Mouse (Mus musculus) gastrocnemius, postnatal 25 days (tissue): Measurements from ENCODE around the gene Mcm5. TPM values are rescaled to one million over a fixed set of nuclear protein-coding genes. Genes with fewer than 3 reads are reported as not detected.

ENCODE experiments used
- DNase-seq: peaks from one replicate; pipeline ENCODE4 v3.0.0; 2022
- total RNA-seq, 2 experiments: library from RNA; stranded (reverse); gene quantifications; 1 replicate in 1 of 2; 2 replicates in 1 of 2; pipeline ENCODE4 v1.2.3; 2021

Mcm5 gene
- total RNA-seq, 2 experiments from 2014 or later = 1.2 to 2.2 TPM

DNA sequence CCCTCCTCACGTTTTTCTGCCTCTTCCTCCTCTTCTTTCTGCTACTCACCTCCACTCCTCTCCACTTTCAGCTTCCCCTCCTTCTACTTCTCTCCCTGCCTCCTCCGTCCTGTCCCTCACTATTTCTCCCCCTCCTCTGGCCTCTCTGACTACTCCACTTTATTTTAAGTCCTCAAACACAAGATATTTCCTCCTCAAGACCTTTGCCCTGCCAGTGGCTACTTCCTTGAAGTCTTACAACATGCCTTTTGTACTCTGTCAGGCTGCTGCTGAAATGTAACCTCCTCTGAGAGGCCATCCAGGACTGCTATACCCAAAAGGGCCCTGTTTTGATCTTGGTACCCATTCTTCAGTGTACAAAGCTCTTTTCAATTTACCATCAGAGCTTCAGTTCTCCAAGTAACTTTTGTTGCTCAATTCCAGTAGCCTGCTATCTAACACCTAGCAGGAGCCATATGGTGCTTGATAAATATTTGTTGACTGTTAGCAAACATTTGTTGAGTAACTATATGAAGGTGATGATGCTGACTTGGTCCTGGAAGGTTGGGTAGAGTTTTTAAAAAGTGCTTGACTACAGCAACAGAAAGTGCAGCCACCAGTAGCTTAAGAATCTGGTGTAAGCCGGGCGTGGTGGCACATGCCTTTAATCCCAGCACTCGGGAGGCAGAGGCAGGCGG is 62.8 kb downstream of the Mcm5 start:
- no peak for DNase-seq

Other genes with a start within 250 kb of the Mcm5 start
- not detected for gene Isx, start 236.4 kb upstream of the Mcm5 start, total RNA-seq
- gene Hmgxb4, start 116.2 kb upstream of the Mcm5 start, total RNA-seq = 1 to 10 TPM; 7.2 to 8.6 TPM
- gene Tom1, start 75.9 kb upstream of the Mcm5 start, total RNA-seq = 10 to 100 TPM; 38.6 to 47.8 TPM
- gene Hmox1, start 15.9 kb upstream of the Mcm5 start, total RNA-seq = 1 to 10 TPM; 4.0 to 7.4 TPM
- 1 to 10 TPM; 1.3 to 1.5 TPM for gene Rasd2, start 104.4 kb downstream of the Mcm5 start, total RNA-seq